Mouse (Mus musculus) CD8-positive naive resting alpha-beta T cell, adult 2 months (primary cell): ENCODE measurements around the gene Pik3r6.

Source experiments
- DNase-seq, 2 experiments: peaks; one replicate each; pipeline ENCODE4 v3.0.0; 2022; ENCODE audit warnings: low read depth in 2 of 2, low spot score in 2 of 2

Gene Pik3r6

DNA sequence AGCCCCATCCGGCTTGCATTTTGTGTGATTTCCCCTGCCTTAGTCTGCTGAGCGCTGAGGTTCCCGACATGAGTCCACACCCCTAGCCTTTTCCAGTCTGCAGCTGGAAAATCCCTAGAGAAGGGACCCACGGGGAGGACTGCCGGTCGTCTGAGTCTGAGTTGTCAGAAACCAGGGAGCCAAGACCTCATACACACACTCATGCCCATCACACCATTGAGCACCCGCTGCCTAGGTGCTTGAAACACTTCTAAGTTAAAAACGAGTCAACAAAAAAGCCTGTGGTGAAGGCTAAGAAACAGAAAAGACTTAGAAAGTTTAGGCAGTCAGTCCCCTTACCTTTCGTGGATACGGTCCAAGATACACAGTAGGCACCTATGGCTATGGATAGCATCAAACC is 15.1 kb upstream of the Pik3r6 start:
- DNase-seq: no peak

DNA sequence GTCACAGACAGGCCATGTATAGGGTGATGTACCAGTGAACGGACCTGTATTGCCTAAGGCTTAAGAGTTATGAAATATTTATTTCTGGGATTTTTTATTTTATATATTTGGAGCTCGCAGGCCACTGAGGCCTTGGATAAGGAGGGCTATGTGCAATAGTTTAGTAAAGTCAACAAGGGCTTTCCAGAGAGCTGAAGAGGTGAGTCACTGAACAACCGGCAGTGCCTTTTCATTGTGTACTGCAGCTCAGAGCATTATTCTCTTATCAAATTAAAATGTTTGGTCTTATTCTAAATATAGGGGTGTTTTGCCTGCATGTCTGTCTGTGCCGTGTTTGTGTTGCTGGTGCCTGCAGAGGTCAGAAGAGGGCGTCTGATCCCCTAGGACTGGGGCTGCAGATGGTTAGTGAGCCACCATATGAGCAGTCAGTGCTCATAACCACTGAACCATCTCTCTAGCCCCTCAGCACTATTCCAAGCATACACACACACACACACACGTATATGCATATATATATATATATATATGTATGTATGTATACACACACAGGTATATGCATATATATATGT is 14.5 kb upstream of the Pik3r6 start:
- DNase-seq: no peak

- no peak for DNase-seq
These were observed 13.6 kb upstream of the Pik3r6 start for GRCm38 (mm10) chr11:68489236-68489635.

DNA sequence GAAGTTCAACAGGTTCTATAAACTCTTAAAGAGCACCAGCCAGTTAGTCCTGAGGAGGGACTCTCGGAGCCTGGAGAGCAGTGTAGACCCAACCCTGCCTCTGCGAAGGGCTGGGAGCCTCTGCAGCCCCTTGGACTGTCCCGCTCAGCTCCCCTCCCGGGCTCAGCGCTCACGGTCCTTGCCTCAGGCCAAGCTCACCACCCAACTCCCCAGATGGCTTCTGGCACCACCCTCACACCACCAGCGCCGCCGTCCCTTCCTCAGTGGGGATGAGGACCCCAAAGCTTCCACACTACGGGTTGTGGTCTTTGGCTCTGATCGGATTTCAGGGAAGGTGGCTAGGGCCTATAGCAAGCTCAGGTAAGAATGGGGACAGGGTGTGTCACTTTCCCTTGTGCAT is 10.2 kb upstream of the Pik3r6 start:
- DNase-seq: no peak

DNA sequence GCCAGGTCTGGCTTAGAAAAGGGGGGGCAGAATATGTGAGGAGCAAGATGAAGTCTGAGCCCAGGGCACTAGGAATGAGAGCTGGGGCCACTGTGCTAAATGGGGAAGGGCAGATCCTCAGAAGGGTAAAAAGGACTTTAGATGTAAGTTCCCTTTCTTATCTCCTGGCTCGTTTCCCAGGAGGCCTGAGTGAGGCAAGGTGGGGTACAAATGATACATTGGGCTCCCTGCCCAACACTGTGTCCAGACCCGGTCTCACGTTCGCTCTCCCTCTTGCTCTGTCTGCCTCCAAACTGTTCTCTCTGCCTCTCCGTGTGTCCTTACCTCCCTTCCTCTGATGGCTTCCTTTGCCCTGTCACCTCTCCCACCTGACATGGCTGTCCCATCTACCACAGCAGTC is 9.1 kb upstream of the Pik3r6 start:
- no peak for DNase-seq

GRCm38 (mm10) chr11:68497081-68497480 is 5.7 kb upstream of the Pik3r6 start:
- no peak for DNase-seq

DNA sequence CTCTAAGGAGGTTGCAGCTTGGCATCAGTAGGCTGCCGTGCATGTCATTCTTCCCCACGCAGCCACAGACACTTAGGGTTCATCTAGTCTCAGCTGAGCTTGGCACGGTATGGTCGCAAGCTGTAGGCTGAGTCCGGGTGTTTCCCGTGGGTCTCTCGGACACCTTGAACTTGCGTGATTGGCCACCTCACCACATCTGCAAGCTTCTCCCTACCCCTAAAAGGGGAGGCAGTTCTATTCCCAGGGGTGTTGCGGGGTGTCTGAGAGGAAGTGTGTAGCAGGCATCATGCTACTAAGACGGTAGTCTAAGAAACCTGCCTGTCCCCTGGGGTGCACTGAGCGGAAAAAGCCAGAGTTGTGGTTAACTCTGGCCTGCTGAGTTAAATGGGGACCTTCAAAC is 4.3 kb upstream of the Pik3r6 start:
- DNase-seq: peak in 1 of 2 experiments; percentile 15

DNA sequence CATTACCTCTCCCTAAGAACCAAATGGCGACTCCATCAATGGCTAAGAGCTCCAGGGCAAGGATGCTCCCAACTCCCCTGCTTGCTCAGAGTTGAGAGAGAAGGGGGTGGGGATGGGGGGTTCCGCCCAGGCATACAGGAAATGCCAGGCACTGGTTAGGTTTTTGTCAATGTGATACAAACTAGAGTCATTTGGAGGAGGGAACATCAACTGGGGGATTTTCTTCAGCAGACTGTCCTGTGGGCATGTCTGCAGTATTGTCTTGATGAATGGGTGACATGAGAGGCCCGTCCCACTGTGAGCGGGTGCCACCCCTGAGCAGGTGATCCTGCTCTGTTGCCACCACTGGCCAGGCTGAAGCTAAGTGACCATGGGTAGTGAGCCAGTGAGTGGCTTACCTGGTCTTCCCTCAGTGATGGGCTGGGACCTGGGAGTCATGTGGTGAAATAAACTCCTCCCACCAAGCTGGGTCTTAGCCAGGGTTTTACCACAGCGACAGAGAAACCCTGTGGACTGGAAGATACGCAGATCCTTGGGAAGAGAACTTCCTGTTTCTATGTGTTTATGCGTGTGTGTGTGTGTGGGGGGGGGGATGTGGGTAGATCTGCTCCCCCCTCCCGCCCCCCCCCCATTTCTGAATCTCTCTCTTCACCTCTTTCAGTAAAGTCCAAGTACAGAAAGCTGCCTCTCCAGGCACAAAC is 3.7 kb upstream of the Pik3r6 start:
- DNase-seq: peak in 1 of 2 experiments; percentile 20

GRCm38 (mm10) chr11:68500949-68501350 is 1.9 kb upstream of the Pik3r6 start:
- DNase-seq: no peak

DNA sequence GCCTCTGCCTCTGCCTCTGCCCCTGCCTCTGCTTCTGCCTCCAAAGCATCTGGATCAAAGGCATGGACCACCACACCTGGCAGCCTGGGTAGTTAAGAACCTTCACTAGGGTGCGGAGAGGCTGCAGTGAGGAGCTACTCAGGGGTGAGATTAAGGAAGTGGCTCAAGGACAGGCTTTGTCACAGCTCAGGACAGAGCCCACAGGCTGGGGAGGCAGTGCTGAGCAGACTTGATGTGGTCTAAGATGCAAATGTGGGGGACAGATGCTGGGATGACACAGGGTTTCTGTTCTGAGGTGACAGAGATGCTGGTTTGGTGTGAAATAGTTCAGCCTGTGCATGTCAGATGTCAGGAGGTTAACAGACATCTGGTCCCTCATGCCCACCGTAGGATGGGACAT is 411 bp upstream of the Pik3r6 start:
- no peak for DNase-seq

GRCm38 (mm10) chr11:68504913-68505312 is 2.1 kb downstream of the Pik3r6 start:
- no peak for DNase-seq

GRCm38 (mm10) chr11:68507246-68507645 is 4.4 kb downstream of the Pik3r6 start:
- no peak for DNase-seq

- DNase-seq: no peak
These were observed 5.8 kb downstream of the Pik3r6 start for GRCm38 (mm10) chr11:68508619-68509018.

DNA sequence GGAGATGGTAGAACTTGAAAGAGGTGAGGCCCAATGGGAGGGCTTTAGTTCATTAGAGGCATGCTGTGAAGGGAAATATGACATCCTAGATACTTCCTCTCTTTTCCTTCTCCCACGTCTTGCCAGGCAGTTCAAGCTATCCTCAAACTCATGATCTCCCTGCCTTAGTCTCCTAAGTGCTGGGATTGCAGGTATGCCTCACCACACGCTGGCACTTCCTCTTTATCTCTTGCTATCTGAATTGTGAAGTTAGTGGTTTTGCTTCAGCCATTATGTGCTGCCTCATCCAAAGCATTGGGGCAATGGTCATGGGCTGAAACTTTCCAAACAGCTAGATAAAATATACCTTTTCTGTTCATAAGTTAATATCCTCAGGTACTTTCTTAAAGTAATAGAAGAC is 6.4 kb downstream of the Pik3r6 start:
- no peak for DNase-seq

DNA sequence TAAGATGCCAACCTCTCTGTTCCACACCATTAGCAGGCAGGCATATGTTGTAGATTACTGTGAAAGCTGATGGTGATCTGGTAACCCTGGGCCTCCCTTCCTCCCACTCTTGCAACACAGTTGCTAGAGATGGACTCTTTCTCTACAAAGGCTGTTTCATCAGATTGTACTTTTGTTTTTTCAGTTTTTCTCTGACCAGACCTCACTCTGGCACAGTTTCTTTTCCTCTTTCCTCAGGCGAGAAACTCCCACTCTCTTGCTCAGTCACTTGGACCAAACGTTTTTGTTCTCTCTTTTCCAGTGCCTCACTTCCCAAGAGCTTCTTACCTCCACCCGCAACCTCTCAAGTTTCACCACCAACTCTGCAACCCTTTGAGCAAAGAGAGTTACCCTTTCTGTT is 11.2 kb downstream of the Pik3r6 start:
- DNase-seq: no peak

DNA sequence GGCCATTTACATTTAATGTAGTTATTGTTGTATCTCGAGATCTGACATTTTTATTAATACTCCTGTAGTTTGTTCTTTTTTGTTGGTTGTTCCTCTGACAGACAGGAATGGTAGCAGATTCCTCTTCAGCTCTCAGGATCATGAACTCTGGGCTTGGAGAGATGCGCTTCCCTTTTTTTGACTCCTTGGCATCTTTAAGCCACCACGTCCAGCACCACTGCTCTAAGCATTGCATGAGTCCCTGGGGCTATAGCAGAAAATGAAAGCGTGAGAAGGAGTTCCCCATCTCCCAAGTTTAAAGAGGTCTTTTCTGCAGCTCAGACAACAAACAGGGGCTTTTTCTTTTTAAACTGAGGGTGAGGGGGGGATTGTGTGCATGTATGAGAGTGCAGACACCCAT is 16.5 kb downstream of the Pik3r6 start:
- DNase-seq: no peak

GRCm38 (mm10) chr11:68519815-68520214 is 17.0 kb downstream of the Pik3r6 start:
- DNase-seq: no peak

GRCm38 (mm10) chr11:68520439-68520838 is 17.6 kb downstream of the Pik3r6 start:
- DNase-seq: no peak

DNA sequence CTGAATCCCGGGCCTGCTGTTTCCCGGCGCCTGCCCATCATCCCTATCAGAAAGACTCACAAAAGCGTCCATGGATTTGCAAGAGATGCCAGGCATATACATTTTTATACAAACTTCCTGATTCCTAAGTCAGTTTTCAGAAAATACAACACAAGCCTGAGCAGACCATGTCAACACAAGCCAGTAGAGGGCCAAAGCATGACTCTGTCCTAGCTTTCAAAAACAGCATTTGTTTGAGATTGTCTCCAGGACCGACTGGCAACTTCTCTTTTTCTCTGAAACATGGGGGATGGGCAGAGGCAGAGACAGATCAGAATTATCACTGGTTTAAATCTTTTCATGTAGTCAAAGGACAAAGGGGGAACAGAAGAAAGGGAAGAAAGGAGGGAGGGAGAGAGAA is 18.5 kb downstream of the Pik3r6 start:
- DNase-seq: no peak

- no peak for DNase-seq
These were observed 23.6 kb downstream of the Pik3r6 start for GRCm38 (mm10) chr11:68526441-68526840.

DNA sequence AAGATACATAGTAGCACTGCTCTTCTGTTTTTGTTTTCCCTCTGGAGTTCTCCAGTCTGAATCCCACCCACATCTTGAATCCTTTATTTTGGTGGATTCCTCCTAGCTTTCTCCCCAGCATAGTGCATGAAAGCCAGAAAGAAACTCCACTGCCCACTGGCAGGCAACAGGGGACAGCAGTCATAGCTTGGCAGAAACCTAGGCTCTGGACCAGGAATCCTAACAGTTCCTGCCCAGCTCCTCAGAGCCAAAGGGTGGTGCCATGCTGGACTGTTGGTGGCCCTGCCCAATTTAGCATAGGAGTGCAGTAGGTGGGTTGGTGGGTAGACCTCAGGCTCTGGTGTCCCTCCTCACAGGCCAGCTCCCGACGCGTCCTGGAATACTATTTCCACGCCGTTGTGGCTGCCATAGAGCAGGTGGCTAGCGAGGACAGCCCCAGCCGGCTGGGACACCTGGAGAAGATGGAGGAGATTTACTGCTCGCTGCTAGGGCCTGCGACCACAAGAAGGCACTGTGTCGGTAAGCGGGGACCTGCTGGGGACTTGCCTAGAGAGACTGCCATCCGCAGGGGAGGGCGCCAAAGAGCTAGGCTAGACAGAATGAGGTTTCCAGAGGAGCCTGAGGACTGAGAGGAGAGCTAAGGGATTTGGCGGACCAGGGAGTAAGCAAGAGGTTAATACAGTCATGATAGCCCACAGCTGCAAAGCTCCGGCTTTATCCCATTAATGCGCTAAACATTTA is 28.4 kb downstream of the Pik3r6 start:
- DNase-seq: no peak

DNA sequence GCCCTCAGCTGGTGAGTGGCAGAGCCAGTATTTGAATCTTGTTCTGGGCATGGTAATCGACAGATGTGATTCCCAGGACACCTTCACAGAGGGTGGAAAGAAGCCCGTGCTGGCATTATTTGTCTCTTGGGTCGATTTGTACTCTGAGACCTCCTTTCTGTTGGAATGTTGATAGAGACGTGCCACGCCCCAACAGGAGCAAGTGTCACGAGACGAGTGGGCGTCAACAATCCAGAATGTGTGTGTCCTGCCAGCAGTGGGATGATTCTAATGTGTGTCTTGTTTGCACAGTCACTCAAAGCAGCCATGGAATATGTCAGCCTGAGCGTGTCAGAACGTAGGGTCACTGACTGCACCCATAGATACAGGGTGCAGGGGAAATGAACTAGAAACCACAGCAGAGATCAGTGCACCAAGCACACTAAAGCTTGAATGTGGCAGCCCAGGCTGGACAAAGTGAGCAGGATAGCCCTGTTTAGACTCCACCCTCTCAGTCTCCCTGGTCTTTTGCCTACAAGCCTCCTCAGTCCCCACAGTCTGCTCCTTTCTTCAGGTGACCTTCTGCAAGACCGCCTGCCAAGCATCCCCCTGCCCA is 29.2 kb downstream of the Pik3r6 start:
- DNase-seq: no peak
